Mouse (Mus musculus): Measurements from ENCODE around the gene Mrps34.

Gene Mrps34

GRCm38 (mm10) chr17:24881738-24882440 is 13.0 kb upstream of the Mrps34 start:
- DNase-seq, result no peak

DNA sequence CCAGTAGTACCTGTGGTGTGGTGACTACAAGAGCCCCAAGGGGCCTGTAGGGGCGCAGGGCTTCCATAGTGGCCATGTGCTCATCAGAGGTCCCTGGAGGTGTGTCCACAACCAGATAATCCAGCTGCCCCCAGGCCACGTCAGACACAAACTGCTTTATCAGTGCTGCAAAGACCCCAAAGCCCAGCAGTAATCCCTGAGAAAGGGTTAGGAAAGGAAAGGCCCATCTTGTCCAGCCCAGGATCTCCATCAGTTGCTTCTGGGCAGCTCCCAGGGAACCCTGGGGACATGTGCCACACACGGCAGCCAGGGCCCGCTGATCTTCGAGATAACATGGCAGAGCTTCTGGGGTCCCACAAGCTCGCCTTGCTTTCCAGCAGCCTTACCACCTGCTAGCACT is 10.5 kb upstream of the Mrps34 start:
- no peak for DNase-seq

DNA sequence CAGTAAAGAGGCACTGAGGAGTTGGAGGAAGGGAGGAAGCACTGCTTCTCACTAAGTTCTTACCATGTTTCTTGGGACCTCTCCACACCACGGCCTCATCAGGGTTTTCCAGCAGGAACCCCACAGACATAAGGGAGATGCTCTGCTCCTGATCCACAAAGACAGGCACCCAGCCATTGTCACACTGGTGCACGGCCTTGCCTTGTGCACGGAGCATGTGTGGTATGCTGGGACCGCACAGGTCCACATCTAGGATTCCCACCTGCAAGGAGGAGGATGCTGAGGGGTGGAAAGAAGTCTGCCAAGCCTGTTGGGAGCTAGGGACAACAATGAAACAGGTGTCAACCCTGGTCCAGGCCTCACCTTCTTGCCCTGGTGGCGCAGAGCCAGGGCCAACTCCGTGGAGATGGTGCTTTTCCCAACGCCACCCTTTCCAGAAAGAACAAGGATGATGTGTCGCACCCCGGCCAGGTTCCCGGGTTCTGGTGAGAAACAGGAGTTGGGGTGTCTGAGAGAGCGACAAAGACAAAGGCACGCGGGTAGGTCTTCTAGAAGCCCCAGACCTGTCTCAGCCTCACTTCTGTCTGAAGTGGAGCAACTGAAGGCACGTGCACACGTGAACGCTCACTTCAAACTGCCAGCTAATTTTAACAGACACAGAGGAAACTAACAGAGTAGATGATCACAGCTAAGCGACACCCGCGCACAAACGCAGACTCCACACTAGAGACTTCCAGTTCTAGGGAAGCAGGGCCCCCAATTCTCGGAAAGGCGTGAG is 9.4 kb upstream of the Mrps34 start:
- DNase-seq, result no peak

DNA sequence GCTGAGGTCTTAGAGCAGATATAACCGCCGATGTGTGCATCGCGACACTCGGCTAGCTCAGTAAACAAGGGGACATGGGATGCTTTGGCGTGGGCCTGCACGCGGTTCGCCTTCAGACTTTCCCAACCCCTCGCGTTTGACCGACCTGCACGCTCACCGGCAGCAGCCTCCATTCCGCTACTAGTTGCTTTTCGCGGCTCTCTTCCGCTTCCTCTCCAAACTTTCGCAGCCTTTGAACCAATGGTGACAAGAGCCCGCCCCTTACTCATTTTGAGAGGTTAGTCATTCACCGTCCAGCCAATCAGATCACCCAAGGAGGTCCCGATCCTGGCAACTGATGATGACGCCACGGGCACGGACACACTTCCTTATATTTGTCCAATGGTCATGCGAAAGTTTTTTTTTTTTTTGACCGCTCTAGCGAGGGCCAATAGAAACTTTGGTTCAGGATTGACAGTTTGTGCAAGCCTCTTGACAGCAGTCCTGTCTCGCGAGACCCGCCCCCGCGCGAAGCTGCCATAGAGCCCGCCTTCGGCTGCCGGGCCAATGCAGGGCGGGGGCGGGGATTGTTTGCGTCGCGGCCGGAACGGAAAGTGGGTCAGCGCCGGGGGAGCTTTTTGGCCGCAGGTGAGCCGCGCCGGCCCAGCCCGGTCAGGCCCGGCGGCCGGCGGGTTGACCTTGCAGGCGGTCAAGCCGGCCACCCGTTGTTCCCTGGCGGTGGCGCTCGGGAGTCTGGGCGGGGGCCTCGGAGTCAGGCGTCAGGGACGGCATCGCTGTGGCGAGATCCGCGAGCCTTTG is 8.6 kb upstream of the Mrps34 start, which contains the start of the genes Nubp2 and Spsb3:
Nubp2 (minus strand) TSS at position 216 of the 798 bp plus-strand sequence.
Spsb3 (plus strand) TSS at position 510 of the 798 bp plus-strand sequence.
- DNase-seq, result peak; percentile 99

DNA sequence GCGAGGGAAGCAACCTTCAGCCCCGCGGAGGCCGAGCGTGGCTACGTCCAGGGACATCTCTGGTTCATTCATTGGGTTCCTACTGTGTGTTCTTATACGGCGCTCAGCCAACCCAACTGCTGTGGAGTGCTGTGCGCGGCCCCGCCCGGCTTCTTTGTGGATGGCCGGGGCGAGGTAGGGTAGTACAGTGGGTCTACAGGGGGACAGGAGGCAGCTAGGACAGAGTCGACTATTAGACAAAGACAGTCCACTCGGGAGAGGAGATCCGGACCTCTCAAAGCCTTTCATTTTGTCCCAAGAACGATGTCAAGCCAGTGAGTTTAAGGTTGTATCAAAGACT is 8.0 kb upstream of the Mrps34 start:
- DNase-seq, result no peak

GRCm38 (mm10) chr17:24887291-24888080 is 7.4 kb upstream of the Mrps34 start:
- DNase-seq, result no peak

DNA sequence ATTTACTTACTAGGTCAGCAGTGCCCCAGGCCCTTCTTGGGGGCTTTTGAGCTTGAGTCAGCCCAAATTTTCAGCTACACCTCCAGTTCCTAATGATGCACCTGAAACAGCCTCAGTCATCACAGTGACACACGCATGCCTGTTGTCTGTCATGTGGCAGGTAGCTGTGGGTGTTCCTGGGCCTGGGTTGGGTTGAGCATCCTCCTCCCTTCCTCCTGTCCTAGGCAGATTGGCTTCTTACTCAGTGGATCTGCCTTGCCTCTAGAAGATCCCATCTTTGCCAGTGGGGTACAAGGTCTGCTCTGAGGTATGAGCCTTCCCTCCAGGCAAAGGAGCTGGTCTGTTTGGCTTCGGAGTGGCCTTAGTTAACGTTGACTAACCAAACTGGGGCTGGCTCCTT is 6.1 kb upstream of the Mrps34 start:
- DNase-seq, result no peak

DNA sequence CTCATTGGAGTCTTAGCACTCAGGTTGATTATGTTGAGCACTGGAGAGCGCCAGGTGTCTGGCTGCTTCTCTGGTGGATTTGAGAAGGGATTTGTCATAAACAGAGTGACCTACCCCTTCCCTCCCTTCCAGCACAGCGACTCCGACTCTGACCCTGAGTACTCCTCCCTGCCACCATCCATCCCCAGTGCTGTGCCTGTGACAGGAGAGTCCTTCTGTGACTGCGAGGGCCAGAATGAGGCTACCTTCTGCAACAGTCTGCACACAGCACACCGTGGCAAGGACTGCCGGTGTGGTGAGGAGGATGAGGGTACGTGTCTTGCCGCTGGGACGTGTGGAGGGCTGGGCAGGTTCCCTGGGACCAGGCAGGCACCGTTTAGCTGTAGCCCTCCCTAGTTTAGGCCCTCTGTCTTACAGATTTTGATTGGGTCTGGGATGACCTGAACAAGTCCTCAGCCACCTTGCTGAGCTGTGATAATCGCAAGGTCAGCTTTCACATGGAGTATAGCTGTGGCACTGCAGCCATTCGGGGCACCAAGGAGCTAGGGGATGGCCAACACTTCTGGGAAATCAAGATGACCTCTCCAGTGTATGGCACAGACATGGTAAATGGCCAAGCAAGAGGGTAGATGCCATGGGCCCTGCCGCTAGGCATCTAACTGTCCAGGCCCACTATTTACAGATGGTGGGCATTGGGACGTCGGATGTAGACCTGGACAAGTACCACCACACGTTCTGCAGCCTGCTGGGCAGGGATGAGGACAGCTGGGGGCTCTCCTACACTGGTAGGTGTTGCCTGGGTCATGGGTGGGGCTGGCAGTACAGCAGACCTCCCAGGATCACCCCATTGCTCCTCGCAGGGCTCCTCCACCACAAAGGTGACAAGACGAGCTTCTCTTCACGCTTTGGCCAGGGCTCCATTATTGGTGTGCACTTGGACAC is 4.5 kb upstream of the Mrps34 start:
- no peak for DNase-seq

GRCm38 (mm10) chr17:24891321-24891720 is 3.6 kb upstream of the Mrps34 start:
- no peak for DNase-seq

- no peak for DNase-seq
Observed at GRCm38 (mm10) chr17:24892785-24893184, 2.1 kb upstream of the Mrps34 start.

DNA sequence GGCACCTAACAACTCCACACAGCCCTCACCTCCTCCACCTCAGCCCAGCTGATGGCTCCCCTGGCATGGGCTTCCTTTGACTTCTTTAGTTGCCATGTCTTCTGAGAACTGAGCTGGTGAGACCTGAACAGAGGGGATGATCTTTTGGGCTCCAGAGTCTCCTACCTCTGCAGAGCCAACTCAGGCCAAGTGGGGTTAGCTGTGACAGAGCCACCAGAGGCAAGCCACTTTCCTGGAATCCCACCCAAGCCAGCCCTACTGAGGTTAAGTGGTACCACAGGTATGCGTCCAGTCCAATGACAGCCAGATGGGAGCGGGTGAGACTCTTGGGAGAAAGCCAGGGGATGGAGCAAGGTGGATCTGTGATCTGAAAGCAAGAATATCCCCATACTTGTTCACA is 1.6 kb upstream of the Mrps34 start:
- DNase-seq, result no peak

GRCm38 (mm10) chr17:24894061-24894994 is 588 bp upstream of the Mrps34 start:
- DNase-seq, result no peak

DNA sequence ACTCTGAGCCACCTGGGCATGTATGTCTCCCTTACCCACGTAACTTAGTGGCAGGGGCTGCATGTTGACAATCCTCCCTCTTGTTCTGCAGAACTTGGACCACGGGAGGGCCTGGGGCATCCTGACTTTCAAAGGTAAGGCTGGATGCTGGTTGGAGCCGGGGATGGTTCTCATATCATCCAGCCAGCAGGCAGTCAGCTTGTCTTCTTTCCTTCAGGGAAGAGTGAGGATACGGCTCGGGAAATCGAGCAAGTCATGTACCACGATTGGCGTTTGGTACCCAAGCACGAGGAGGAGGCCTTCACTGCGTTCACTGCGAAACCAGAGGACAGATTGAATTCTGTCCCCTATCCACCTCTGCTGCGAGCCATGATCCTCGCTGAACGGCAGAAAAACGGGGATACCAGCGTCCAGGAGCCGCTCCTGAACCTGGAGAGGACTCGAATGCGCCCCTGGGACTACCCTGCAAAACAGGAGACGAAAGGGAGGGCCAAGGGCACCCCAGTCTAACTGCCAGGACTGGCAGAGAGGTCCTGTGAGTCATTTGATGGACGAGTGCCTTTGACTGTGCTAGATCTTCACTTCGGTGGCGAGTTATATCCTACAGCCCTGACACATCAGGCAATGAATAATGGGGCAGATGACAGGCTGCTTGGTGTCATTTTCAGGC is 790 bp downstream of the Mrps34 start:
- DNase-seq, result no peak

DNA sequence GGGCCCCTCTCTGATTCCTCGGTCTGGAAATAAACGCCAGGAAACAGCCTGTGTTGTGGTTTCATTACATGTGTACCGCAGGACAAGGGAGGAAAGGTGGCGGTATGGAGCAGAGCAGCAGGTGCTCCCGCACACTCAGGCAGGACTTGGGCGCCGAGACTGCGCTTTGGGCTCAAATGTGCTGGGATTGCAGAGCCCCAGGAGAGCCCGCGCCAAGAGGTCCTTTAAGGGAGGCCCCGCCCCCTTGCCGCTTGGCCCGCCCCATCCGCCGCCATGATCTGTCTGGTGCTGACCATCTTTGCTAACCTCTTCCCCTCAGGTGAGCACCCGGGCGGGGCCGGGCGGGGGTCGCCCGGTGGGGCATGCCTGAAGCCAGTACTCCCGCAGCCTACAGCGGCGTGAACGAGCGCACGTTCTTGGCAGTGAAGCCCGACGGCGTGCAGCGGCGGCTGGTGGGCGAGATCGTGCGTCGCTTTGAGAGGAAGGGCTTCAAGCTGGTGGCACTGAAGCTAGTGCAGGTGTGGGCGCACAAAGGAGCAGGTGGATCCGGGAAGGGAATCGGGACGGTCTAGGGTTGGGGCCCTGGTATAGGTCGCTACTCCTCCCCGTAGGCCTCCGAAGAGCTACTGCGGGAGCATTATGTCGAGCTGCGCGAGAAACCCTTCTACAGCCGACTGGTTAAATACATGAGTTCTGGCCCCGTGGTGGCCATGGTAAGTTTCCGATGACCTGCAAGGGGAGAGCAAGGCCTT is 1.5 kb downstream of the Mrps34 start, which contains the start of gene Nme3:
Nme3 (plus strand) TSS at position 260 of the 752 bp plus-strand sequence.
- DNase-seq, result peak; percentile 75

GRCm38 (mm10) chr17:24896993-24897269 is 2.0 kb downstream of the Mrps34 start:
- no peak for DNase-seq

DNA sequence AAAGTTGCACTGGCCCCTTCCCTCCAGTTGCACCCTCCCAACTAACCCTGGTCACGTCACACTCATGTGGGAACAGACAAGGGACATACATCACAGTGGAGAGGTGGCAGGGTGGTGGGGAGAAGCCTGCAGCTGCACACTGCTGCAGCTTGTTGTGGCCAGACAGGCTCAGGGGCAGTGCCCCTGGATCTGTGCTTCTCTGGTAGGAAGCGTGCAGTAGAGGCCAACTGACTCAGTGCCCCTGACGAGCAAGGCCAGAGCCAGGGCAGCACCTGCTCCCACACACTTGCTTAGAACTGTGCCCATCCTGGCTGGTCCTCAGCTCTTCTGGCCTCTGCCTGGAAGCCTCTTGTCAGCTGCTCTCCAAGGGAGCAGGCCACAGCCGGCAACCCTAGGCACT is 2.7 kb downstream of the Mrps34 start:
- no peak for DNase-seq

GRCm38 (mm10) chr17:24898041-24898854 is 3.3 kb downstream of the Mrps34 start:
- no peak for DNase-seq

DNA sequence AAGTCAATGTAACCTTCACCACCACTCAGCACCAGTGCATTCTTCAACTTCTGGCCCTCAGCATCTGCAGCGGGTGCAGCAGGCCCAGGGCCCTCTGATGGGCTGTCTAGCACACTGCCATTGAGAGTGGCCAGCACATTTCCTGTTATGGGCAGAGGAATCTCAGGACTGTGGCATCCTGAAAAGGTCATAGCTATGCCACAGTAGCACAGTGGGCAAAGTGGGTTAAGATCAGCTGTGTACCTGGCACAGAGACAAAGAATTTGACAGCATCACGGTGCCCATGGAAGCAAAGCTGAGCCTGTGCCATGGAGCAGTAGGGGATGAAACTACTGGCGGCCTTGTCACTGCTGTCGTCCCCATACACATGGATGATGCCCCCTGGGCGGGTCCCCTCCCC is 4.2 kb downstream of the Mrps34 start:
- no peak for DNase-seq

All from right cerebral cortex, adult 18-20 months (tissue).